Mouse (Mus musculus): ENCODE measurements at regions not wholly inside any gene's neighbourhood (a gene's known extent, or its start where the extent isn't known, plus 50 kb on each side); places are given as distances from the start of the nearest gene placed in this dataset.

GRCm38 (mm10) chr10:56453578-56454069 is 76.5 kb downstream of the Gja1 start:
- no peak for DNase-seq

- DNase-seq: no peak
Measured at GRCm38 (mm10) chr10:56455867-56456468, 78.8 kb downstream of the Gja1 start.

- DNase-seq: no peak
Measured at GRCm38 (mm10) chr10:56468537-56468936, 91.4 kb downstream of the Gja1 start.

DNA sequence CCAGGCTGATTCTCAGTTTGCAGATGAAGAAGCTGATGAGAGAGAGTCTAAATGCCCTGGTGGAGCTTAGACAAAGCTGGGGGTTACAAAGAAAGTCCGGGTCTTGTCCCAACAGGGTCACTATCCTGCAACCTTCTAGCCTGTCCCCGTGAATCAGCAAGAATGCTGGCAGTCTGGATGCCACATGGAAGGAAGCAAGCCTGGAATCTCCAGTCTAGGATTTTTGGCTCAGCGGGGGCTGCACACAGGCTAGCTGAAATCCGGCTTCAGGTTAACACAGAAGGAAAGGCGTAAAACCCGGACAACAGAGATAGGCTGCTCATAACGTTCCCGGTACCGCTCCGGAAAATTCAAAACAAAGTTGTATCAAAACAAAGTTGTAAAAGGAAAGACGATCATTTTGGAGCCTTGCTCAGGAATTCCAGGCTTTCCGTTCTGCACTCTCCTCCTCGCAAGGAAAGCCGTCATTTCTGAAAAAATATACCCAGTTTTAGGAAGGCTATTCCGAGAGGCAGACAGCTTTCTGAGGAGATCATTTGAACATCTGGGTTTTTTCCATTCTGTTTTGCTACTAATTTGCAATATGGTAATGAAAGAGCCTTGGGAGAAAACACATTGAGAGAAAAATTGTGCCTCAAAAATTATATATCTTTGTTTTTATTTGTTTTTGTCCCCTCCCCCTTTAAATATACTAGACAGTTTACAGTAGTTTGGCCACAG is 92.0 kb downstream of the Gja1 start:
- peak; percentile 10 for DNase-seq

DNA sequence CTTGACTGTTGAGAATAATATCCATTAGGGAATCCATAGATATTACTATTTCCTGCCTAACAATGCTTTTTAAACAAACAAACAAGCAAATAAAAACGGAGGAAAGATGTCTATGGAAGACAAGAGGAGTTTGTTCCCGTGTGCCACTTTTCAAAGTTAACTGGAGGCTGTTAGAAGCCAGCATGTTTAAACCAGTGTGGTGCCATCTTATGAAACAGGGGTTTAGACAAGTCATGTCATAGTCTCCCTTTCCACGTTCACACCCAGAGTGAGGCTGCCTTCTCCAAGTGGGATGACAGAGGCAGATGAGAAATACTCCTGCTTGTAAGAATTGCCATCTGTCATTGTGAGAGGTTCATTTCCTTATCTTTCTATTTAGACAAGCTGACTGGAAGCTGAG is 92.8 kb downstream of the Gja1 start:
- DNase-seq: no peak

DNA sequence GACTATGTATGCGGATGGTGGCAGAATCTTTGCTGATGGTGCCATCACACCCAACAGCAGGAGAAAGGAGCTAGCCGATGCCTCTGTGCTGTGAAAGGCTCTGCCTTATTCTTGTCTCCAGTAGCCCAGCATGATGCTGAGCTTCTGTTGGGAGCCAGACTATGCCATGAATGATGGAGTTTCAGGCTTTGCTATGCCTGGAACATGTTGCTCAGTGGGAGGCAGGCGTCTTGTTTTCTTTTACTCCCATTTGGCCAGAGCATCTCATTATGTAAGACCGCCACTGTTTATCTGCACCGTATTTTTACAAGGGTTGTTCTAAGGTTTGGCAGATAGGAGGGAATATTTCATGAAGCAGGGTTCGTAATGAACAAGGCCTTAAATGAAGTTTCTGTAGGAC is 97.8 kb downstream of the Gja1 start:
- DNase-seq: no peak

GRCm38 (mm10) chr10:56482156-56482716 is 105.1 kb downstream of the Gja1 start:
- DNase-seq: no peak

- DNase-seq: no peak
Measured at GRCm38 (mm10) chr10:56484931-56485330, 107.8 kb downstream of the Gja1 start.

GRCm38 (mm10) chr10:56485746-56486145 is 108.6 kb downstream of the Gja1 start:
- no peak for DNase-seq

DNA sequence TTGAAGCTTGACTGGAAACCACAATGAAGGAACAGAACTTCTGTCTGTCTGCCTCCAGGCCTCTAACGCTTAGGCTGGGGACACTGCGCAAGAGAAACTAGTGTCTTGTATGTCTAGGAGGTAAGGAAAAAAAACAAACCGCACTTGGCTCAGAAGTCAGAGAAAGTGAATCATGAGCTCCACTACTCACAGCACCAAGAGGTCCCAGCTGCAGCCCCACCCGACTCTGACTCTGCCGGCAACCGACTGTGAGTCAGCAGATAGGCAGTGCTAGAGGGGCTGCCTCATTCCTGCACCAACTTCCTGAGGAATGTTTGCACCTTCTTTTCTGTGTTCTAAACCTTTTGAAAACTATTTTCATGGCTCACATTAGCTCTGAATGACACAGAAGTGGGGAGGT is 109.5 kb downstream of the Gja1 start:
- DNase-seq: no peak

- DNase-seq: no peak
Measured at GRCm38 (mm10) chr10:56493461-56493860, 116.3 kb downstream of the Gja1 start.

- DNase-seq: no peak
Measured at GRCm38 (mm10) chr10:56495352-56495751, 118.2 kb downstream of the Gja1 start.

DNA sequence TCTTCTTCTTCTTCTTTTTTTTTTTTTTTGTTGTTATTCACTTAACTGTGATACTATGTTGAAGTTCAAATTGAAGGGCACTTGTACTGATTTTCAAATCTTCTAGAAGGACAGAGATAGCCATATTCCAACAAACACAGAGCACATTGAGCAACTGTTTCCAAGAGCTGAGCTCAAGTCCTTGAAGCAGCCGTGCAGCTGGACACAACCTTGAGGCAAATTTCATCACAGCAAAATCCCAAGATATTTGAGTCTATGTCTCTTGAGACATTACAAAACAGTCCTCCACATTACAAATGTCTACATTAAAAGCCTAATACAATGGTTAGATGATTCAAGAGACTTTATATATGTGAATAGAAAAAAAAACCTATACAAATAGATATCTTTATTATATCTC is 141.9 kb downstream of the Gja1 start:
- no peak for DNase-seq

- no peak for DNase-seq
Measured at GRCm38 (mm10) chr10:56525791-56526190, 148.7 kb downstream of the Gja1 start.

GRCm38 (mm10) chr10:56537091-56537490 is 160.0 kb downstream of the Gja1 start:
- no peak for DNase-seq

GRCm38 (mm10) chr10:56539827-56540511 is 162.8 kb downstream of the Gja1 start:
- DNase-seq: no peak

DNA sequence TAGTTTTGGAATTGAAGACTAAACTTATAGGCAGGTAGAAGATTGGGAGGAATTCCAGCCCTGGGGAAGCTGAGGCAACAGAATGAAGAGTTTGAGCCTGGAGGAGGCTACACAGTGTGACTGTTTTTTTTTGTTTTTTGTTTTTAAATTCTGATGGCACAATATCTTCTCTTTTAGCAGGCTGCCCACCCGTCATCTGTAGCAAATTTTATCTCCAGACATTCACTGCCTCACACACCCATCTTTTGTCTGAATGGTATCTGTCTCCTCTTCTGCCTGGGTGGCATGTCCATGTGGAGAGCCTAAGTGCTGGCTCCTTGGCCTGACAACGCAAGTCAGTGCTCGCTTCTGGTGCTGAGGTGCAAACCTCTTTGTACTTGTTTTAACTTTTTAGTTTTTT is 165.0 kb downstream of the Gja1 start:
- DNase-seq: no peak

GRCm38 (mm10) chr10:56545989-56546388 is 168.9 kb downstream of the Gja1 start:
- DNase-seq: no peak

- no peak for DNase-seq
Measured at GRCm38 (mm10) chr10:56546824-56547223, 169.7 kb downstream of the Gja1 start.

- DNase-seq: no peak
Measured at GRCm38 (mm10) chr10:56547825-56548224, 170.7 kb downstream of the Gja1 start.

- no peak for DNase-seq
Measured at GRCm38 (mm10) chr10:56566836-56567442, 189.8 kb downstream of the Gja1 start.

GRCm38 (mm10) chr10:56582065-56582464 is 204.9 kb downstream of the Gja1 start:
- peak; percentile 24 for DNase-seq

- DNase-seq: no peak
Measured at GRCm38 (mm10) chr10:56587205-56587604, 210.1 kb downstream of the Gja1 start.
